Mouse (Mus musculus): ENCODE data around the gene Traf3.

Gene Traf3

DNA sequence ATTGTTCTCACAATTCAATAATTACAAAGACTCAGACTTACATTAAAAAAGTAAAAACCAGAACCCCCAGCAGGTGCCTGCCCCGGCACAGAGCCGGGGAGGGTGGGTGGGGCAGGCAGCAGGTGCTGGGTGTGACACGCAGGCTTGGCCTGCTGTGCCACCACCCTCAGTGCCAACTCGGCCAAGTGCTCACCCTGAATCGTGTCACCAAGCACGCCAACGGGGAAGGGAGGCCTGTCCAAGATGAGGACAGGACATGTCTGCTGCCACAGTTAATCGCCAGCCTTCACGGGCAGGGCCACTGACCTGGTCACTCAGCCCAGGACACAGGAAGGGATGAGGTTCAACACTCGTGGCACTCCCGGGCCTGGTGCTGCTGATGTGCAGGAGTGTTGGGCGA is 126.9 kb downstream of the Traf3 start:
- in situ Hi-C loops (cut with MboI; ENCODE audit: unreplicated experiment in 2 of 2), result loop anchor here in 1 of 2 experiments (25.0 kb wide), 1 partner anchor 881 kb away; no protein-coding TSS in a partner anchor

DNA sequence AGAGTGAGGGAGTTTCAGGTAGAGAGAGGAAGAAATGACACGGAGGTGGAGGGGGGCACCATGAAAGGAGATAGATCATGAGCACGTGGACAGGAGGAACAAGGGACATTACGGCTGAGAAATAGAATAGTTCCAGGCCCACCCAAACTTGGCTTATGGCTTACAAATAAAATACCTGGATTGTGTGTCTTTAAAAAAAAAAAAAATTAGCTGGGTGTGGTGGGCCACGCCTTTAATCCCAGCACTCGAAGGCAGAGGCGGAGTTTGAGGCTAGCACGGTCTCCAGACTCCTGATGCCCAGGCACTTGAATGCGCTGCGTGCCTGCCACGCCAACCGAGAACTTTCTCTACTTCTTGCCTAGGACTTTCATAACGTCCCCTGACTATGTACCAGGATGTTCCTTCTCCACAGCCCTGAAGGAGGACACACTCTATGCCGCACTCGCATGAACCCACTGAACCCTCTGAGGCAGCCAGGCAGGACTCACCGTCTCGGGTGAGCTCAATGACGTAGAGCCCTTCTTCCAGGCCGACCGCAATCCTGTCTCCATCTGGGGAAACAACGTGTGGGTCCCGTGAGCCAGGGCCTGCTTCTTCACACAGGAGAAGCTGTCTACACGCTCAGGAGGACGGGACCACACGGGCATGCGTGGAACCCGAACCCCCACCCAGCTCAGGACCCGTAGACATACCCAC is 135.3 kb downstream of the Traf3 start:
- in situ Hi-C loops (cut with MboI; ENCODE audit: unreplicated experiment in 2 of 2), result no loop called here

DNA sequence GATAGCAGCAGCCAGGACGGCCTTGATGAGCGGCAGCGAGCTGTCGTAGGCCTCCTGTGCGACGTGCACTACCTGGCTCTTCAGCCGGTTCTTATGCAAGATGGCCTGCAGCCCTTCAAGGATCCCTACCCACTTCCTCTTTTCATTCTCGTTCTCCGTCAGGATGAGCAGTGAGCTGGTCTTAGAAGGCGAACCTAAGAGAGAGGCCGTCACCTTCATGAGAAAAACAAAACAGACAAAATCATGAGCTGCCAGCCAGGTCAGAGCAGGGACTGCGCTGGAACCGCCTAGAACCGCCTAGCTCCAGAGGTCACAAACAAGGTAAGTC is 135.8 kb downstream of the Traf3 start:
- in situ Hi-C loops (cut with MboI; ENCODE audit: unreplicated experiment in 2 of 2), result no loop called here

DNA sequence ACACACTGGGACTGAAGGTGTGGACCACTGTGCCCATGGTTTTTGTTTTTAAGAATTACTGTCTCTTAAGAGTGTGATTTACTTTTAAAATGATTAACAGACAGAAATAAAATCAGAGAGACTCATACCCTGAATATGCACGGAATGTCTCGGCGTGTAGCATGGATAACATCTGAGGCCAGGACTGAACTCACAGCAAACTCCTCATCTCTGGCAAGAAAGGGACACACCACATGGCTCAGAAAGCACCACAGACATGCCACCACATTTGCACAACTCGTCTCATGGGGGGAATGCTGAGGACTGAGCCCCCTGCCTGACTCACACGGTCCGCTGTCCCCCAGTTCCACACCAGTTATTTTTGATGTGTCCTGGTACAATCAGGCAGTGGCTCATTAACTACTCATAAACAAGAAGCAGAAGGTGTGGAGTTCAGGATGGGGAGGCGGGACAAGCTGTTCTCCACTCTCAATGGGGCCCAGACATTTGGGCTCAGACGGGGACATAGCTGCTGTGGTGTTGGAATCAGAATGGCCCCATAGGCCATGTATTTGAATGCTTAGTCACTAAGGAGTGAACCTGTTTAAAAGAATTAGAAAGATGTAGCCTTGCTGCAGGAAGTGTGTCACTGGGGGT is 137.7 kb downstream of the Traf3 start:
- in situ Hi-C loops (cut with MboI; ENCODE audit: unreplicated experiment in 2 of 2), result no loop called here

DNA sequence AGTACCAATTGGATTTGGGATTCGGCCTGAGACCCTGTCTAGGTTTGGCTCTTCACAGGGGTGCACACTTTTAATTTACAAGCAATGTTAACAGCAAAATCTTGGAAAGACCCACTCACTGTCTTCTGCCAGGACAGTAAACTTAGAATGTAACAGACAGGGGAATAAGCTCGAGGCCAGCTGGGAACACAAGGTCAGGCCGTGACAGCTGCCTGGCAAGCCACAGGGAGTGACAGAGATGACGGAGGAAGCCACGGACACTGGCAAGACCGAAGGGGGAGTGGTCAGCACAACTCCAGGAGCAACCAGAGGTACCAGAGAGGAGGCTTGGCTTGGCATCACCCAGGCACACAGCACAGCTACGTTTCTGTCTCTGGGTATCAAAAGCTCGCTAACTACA is 140.7 kb downstream of the Traf3 start:
- in situ Hi-C loops (cut with MboI; ENCODE audit: unreplicated experiment in 2 of 2), result no loop called here

DNA sequence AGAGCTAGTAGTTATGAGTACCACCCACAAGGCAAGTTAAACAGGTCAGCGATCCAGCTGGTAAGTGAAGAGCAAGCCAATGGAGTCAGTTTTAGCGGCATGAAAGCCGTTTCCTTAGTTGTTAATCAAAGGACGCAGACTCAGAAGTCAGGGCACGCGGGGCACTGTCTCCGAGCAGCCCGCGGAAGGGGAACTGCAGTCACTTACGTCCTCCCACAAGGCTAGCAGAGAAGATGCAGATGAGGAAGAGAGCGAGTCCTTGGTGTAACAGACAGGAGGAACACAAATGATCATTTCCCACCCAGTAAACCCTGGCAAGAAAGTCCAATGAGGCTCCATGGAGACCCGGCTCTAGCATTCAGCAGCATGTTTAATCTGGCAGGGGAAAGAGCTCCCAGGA is 143.1 kb downstream of the Traf3 start:
- in situ Hi-C loops (cut with MboI; ENCODE audit: unreplicated experiment in 2 of 2), result no loop called here

DNA sequence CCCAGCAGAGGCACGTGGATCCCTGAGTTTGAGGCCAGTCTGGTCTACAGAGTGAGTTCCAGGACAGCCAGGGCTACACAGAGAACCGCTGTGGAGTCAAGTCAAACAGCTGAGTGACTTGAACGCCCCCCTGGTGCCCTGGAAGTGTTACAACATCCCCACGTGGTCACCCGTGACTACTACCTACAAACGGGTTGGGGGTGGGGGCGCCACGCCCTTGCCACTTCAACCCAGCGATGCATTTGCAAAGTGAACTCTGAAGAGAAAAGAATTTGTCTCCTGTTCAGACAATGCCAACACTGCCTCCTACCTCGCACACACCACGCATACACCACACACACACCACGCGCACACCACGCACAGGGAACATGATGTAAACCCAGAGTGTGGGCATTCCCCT is 143.8 kb downstream of the Traf3 start:
- in situ Hi-C loops (cut with MboI; ENCODE audit: unreplicated experiment in 2 of 2), result no loop called here

DNA sequence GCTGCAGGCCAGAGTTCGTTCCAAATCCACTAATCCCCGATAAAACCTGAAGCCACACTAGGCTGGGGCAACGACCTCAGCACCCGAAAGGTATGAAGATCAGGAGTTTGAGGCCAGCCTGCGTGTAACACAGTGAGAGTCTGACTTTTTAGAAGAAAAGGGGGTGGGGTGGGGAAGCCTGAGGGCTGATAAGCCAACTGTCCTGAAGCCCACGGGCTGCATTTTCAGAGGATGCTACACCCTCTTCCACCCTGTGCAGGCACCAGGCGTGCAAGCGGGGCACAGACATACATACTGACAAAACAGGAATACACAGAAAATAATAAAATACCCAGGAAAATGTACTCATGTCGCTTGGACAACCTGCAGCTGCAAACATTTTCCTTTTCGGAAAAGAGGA is 145.6 kb downstream of the Traf3 start:
- in situ Hi-C loops (cut with MboI; ENCODE audit: unreplicated experiment in 2 of 2), result no loop called here

DNA sequence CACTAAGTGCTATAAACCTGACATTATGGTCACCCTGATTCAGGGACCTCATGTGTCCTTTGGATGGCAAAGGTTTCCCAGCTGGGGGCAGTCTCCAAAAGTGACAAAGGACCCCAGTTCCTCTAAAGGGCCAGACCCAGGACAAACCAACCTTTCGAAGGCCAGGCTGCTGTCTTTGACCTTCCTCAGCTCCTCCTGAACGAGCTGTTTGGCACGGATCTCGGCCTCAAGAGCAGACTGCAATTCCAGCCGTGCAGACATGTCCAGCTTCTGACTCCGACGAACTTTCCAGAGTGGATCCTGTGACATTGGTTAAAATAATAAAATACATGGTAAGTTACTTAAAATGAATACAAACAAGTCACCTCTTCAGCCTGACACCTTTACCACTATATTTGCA is 148.1 kb downstream of the Traf3 start:
- in situ Hi-C loops (cut with MboI; ENCODE audit: unreplicated experiment in 2 of 2), result no loop called here
